Mouse (Mus musculus): ENCODE results near the gene Nnmt. TPM values are rescaled to one million over a fixed set of nuclear protein-coding genes. Genes with fewer than 3 reads are reported as not detected.

The Nnmt gene
- polyA plus RNA-seq (2014; fragmentation: Illumina TruSeq; extraction: RNeasy Lipid Tissue Mini Kit (QIAGEN cat#74804); ENCODE audit: low replicate concordance), result 0.97 TPM

GRCm38 (mm10) chr9:48604939-48605598 lies at the start of gene Nnmt:
Nnmt (minus strand) TSS chr9:48605153.

Other genes with a start within 250 kb of the Nnmt start
- 58.2 TPM for gene Rexo2, start 124.5 kb downstream of the Nnmt start, polyA plus RNA-seq (2014; fragmentation: Illumina TruSeq; extraction: RNeasy Lipid Tissue Mini Kit (QIAGEN cat#74804); ENCODE audit: low replicate concordance)
- gene Rbm7, start 109.9 kb downstream of the Nnmt start, polyA plus RNA-seq (2014; fragmentation: Illumina TruSeq; extraction: RNeasy Lipid Tissue Mini Kit (QIAGEN cat#74804); ENCODE audit: low replicate concordance), result 88.2 TPM
- not detected for gene Gm5617, start 109.7 kb downstream of the Nnmt start, polyA plus RNA-seq (2014; fragmentation: Illumina TruSeq; extraction: RNeasy Lipid Tissue Mini Kit (QIAGEN cat#74804); ENCODE audit: low replicate concordance)
- gene Zbtb16, start 231.1 kb upstream of the Nnmt start, polyA plus RNA-seq (2014; fragmentation: Illumina TruSeq; extraction: RNeasy Lipid Tissue Mini Kit (QIAGEN cat#74804); ENCODE audit: low replicate concordance), result 0.52 TPM

Measured in small intestine, adult 10 weeks (tissue).